Mouse (Mus musculus): ENCODE data around the gene Srsf11.

GRCm38 (mm10) chr3:158038106-158038505 lies 1.7 kb upstream of the Srsf11 start:
- no peak for TF ChIP-seq CTCF (IDR thresholded peaks at IDR 0.05; ENCODE audit: low read depth)
- no peak for TF ChIP-seq EP300 (IDR thresholded peaks at IDR 0.05; ENCODE audit: low read depth)

All from heart, postnatal 0 days (tissue).